Mouse (Mus musculus) embryonic fibroblast, embryonic 13.5 days (primary cell): ENCODE measurements around the gene Ppp1r18.

ENCODE experiments used
- CTCF ChIP-seq: IDR thresholded peaks from 2 replicates; pipeline ENCODE4 v1.5.1; 2011; ENCODE audit warnings: mild to moderate bottlenecking, control low read depth, low read length, moderate library complexity, borderline replicate concordance; ENCODE audit not compliant: insufficient read depth
- POLR2A ChIP-seq: IDR thresholded peaks from 2 replicates; pipeline ENCODE4 v1.6.1; 2011; ENCODE audit warnings: low read depth, mild to moderate bottlenecking, control low read depth, low read length, moderate library complexity

DNA sequence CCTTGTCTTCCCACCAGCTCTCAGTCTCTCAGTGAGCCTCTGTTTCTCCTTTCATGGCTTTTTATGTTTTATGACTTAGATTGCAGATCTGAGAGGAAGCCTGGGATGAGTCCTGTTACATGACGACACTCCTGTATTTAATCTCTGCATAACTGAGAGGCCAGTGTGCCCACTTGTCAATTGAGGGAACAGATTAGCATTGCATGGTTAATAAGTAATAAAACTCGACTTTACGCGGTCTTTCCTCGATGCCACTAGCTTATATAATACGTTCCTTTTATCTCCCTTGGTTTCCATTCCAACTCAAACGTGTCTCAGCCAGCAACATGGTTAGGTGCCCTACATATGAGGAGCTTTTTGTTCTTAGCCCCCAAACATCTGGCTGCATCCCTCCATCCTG lies 49.6 kb upstream of the Ppp1r18 start:
- no peak for TF ChIP-seq CTCF
- no peak for TF ChIP-seq POLR2A
